Mouse (Mus musculus) natural killer cell, adult 2 months (primary cell): ENCODE results near the gene Dpp6.

Experiments used
- DNase-seq, 2 experiments: peaks; one replicate each; pipeline ENCODE4 v3.0.0; 2022; ENCODE audit warnings: low spot score in 2 of 2

Dpp6 gene

GRCm38 (mm10) chr5:27375841-27376240, 558.8 kb downstream of the Dpp6 start:
- DNase-seq = no peak

GRCm38 (mm10) chr5:27380656-27381385, 563.8 kb downstream of the Dpp6 start:
- DNase-seq = no peak

- no peak for DNase-seq
Observed at GRCm38 (mm10) chr5:27398371-27398770, 581.4 kb downstream of the Dpp6 start.

GRCm38 (mm10) chr5:27399111-27399510, 582.1 kb downstream of the Dpp6 start:
- DNase-seq = no peak

GRCm38 (mm10) chr5:27402616-27403015, 585.6 kb downstream of the Dpp6 start:
- DNase-seq = no peak

GRCm38 (mm10) chr5:27408854-27409253, 591.9 kb downstream of the Dpp6 start:
- DNase-seq = no peak

- DNase-seq = no peak
Observed at GRCm38 (mm10) chr5:27413023-27413422, 596.0 kb downstream of the Dpp6 start.

- no peak for DNase-seq
Observed at GRCm38 (mm10) chr5:27415518-27415917, 598.5 kb downstream of the Dpp6 start.

GRCm38 (mm10) chr5:27416571-27416970, 599.6 kb downstream of the Dpp6 start:
- DNase-seq = no peak

GRCm38 (mm10) chr5:27417398-27417797, 600.4 kb downstream of the Dpp6 start:
- DNase-seq = no peak

- no peak for DNase-seq
Observed at GRCm38 (mm10) chr5:27418856-27419255, 601.9 kb downstream of the Dpp6 start.

GRCm38 (mm10) chr5:27421090-27421635, 604.2 kb downstream of the Dpp6 start:
- no peak for DNase-seq

- DNase-seq = no peak
Observed at GRCm38 (mm10) chr5:27423766-27424165, 606.8 kb downstream of the Dpp6 start.

- no peak for DNase-seq
Observed at GRCm38 (mm10) chr5:27424484-27425080, 607.6 kb downstream of the Dpp6 start.

GRCm38 (mm10) chr5:27426200-27426599, 609.2 kb downstream of the Dpp6 start:
- DNase-seq = no peak

- no peak for DNase-seq
Observed at GRCm38 (mm10) chr5:27433584-27433983, 616.6 kb downstream of the Dpp6 start.

- DNase-seq = no peak
Observed at GRCm38 (mm10) chr5:27453201-27453845, 636.3 kb downstream of the Dpp6 start.

- no peak for DNase-seq
Observed at GRCm38 (mm10) chr5:27454386-27454785, 637.4 kb downstream of the Dpp6 start.

- no peak for DNase-seq
Observed at GRCm38 (mm10) chr5:27456981-27457380, 640.0 kb downstream of the Dpp6 start.

- no peak for DNase-seq
Observed at GRCm38 (mm10) chr5:27457686-27458085, 640.7 kb downstream of the Dpp6 start.

GRCm38 (mm10) chr5:27474964-27475465, 658.0 kb downstream of the Dpp6 start:
- no peak for DNase-seq

- DNase-seq = no peak
Observed at GRCm38 (mm10) chr5:27481706-27482105, 664.7 kb downstream of the Dpp6 start.

GRCm38 (mm10) chr5:27486138-27486537, 669.1 kb downstream of the Dpp6 start:
- DNase-seq = no peak
